Mouse (Mus musculus) heart, adult 2 months (tissue): ENCODE data around the gene Prdm11.

ENCODE experiments used
- CTCF ChIP-seq: fragments of 200-600 bp; IDR thresholded peaks from 2 replicates; pipeline ENCODE4 v1.8.1; 2022; ENCODE audit warnings: antibody characterized with exemption, mild to moderate bottlenecking, moderate library complexity
- POLR2A ChIP-seq: fragments of 200-500 bp; IDR thresholded peaks from 2 replicates; pipeline ENCODE4 v1.6.1; 2011; ENCODE audit warnings: mild to moderate bottlenecking, low read depth, low read length, control low read depth; ENCODE audit not compliant: insufficient read depth

GRCm38 (mm10) chr2:93027713-93028112 lies 18.3 kb downstream of the Prdm11 start:
- TF ChIP-seq POLR2A (no peak), CTCF (no peak)
